Mouse (Mus musculus) hindlimb bud, embryonic 11.5 days (tissue): ENCODE results near the gene Nubp2.

Experiments
- DNase-seq: peaks from one replicate; pipeline ENCODE4 v3.0.0-alpha.2; 2012; ENCODE audit warnings: low read depth, low spot score; ENCODE audit errors: extremely low spot score

Nubp2 gene

DNA sequence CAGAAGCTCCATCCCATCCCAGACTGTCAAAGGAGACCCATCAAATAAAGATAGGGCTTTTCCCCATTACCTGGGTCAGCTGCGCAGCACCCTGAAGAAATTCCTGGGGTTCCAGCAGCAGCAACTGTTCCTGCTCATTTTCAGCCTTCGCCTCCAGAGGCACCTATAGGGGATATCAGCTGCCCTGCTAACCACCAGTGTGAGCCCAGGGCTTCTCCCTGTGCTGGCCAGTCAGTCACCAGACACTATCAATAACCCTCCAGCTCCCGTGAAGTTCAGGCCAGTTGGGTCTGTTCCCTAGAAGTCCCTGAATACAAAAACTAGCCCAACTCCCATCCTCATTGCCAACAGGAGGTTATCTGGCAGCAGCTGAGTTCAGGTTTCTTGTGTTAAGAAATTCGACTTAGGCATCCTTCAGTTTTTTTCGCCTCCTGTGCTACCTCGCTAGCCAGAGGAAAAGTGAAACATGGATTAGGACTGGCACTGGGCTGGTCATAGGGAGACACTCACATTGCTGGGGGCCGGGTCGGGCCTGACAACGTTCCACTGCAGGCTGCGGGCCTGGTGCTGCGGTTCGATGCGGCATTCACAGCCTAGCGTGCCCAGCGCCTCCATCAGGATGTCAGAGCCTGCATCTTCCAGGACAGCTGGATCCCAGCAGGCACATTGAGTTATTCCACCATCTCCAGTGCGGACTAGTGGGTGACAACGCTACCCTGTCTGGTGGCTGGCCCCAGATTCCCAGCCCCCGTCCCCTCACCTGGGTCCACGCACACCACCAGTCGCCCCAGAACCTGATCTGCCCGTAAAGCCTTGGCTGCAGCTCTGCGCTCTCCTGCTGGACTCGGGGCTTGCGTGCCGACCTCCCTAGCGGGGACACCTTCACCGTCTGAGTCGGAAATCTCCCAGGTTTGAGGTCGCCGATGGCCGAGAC lies 8.2 kb upstream of the Nubp2 start:
- DNase-seq: no peak

DNA sequence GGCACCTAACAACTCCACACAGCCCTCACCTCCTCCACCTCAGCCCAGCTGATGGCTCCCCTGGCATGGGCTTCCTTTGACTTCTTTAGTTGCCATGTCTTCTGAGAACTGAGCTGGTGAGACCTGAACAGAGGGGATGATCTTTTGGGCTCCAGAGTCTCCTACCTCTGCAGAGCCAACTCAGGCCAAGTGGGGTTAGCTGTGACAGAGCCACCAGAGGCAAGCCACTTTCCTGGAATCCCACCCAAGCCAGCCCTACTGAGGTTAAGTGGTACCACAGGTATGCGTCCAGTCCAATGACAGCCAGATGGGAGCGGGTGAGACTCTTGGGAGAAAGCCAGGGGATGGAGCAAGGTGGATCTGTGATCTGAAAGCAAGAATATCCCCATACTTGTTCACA lies 7.1 kb upstream of the Nubp2 start:
- DNase-seq: no peak

DNA sequence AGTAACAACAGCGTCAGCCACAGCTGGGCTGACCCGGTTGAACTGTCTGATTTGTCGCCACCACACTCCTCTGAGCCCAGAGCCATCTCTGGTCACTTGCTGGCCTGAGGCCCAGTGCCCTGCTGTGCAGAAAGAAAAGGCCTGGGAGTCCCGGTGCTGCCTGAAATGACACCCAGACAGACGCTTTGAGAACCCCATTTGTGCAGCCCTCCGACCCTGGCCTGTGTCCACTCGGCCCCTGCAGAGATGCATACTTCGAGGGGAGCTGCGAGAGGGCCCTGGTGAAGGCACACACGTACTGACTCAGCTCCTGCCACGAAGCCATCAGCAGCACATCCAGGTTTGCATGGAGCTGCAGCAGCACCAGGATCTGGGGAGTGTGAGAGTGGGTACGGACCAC lies 6.6 kb upstream of the Nubp2 start:
- DNase-seq: no peak

DNA sequence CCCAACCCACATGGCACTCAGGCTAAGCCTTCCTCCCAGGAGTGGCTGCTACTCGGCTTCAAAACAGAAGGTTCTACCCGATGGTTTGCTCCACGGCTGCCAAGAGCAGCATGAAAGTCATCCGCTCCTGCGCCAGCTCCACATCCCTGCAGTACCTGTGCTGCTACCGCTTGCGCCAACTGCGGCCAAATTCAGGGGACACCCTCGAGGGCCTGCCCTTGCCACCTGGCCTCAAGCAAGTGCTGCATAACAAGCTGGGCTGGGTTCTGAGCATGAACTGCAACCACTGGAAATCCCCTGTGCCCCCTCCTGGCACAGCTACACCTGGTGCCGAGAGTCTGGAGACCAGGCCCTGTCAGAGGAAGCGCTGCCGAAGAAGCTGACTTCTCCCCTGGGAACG lies 5.2 kb upstream of the Nubp2 start:
- DNase-seq: no peak

DNA sequence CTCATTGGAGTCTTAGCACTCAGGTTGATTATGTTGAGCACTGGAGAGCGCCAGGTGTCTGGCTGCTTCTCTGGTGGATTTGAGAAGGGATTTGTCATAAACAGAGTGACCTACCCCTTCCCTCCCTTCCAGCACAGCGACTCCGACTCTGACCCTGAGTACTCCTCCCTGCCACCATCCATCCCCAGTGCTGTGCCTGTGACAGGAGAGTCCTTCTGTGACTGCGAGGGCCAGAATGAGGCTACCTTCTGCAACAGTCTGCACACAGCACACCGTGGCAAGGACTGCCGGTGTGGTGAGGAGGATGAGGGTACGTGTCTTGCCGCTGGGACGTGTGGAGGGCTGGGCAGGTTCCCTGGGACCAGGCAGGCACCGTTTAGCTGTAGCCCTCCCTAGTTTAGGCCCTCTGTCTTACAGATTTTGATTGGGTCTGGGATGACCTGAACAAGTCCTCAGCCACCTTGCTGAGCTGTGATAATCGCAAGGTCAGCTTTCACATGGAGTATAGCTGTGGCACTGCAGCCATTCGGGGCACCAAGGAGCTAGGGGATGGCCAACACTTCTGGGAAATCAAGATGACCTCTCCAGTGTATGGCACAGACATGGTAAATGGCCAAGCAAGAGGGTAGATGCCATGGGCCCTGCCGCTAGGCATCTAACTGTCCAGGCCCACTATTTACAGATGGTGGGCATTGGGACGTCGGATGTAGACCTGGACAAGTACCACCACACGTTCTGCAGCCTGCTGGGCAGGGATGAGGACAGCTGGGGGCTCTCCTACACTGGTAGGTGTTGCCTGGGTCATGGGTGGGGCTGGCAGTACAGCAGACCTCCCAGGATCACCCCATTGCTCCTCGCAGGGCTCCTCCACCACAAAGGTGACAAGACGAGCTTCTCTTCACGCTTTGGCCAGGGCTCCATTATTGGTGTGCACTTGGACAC lies 4.3 kb upstream of the Nubp2 start:
- DNase-seq: no peak

DNA sequence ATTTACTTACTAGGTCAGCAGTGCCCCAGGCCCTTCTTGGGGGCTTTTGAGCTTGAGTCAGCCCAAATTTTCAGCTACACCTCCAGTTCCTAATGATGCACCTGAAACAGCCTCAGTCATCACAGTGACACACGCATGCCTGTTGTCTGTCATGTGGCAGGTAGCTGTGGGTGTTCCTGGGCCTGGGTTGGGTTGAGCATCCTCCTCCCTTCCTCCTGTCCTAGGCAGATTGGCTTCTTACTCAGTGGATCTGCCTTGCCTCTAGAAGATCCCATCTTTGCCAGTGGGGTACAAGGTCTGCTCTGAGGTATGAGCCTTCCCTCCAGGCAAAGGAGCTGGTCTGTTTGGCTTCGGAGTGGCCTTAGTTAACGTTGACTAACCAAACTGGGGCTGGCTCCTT lies 2.7 kb upstream of the Nubp2 start:
- no peak for DNase-seq

- DNase-seq: no peak
Measured at GRCm38 (mm10) chr17:24887291-24888080, 1.3 kb upstream of the Nubp2 start.

- no peak for DNase-seq
Measured at GRCm38 (mm10) chr17:24886932-24887271, 753 bp upstream of the Nubp2 start.

DNA sequence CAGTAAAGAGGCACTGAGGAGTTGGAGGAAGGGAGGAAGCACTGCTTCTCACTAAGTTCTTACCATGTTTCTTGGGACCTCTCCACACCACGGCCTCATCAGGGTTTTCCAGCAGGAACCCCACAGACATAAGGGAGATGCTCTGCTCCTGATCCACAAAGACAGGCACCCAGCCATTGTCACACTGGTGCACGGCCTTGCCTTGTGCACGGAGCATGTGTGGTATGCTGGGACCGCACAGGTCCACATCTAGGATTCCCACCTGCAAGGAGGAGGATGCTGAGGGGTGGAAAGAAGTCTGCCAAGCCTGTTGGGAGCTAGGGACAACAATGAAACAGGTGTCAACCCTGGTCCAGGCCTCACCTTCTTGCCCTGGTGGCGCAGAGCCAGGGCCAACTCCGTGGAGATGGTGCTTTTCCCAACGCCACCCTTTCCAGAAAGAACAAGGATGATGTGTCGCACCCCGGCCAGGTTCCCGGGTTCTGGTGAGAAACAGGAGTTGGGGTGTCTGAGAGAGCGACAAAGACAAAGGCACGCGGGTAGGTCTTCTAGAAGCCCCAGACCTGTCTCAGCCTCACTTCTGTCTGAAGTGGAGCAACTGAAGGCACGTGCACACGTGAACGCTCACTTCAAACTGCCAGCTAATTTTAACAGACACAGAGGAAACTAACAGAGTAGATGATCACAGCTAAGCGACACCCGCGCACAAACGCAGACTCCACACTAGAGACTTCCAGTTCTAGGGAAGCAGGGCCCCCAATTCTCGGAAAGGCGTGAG lies 604 bp downstream of the Nubp2 start:
- DNase-seq: no peak

GRCm38 (mm10) chr17:24884391-24884790 lies 1.8 kb downstream of the Nubp2 start:
- no peak for DNase-seq

DNA sequence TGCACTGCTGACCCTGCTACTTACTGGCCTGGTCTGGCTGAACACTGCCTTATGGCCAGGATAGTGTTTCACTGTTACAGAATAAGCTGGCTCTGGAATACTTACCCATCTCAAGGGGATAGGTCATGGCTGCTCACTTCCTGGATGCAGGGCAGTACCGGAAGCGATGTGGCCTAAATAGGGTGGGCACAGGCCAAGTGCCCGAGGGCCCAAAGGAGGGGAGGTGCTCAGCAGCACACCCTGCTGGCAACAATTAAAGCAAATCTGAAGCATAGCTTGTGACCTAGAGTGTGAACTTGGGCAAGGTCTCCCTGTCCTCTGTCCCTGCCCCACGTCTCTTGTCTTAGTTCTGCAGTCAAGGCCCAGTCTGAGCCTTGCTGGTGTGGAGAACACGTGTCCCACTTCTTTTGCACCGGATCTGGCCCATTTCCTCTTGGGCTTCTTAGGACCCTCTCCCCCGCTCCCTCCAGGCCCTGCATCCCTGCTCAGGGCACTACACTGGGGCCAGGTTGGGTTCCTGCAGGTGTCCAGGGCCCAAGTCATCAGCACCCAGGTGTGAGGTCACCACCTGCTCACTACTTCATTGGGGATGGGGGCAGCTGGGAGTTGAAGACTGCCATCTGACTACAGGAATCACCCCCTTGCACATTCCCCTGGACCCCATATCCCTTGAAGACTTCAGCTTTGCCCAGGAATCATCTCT lies 4.3 kb downstream of the Nubp2 start:
- no peak for DNase-seq

GRCm38 (mm10) chr17:24878531-24878930 lies 7.6 kb downstream of the Nubp2 start:
- DNase-seq: no peak

DNA sequence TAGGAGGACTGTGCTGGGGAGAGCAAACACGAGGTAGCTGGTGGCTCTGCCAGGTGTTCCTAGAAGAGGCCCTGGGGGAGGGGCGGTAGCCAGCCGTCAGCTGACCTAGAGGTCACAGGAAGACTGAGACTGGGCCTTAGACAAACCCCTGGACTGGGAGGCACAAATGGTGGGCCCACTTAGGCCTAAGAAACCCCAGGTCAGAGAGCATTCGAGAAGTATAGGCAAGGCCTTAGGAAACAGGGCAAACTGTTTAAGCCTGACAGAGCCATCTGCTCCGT lies 8.1 kb downstream of the Nubp2 start:
- DNase-seq: no peak

- no peak for DNase-seq
Measured at GRCm38 (mm10) chr17:24877336-24878116, 8.6 kb downstream of the Nubp2 start.

- no peak for DNase-seq
Measured at GRCm38 (mm10) chr17:24874989-24875388, 11.2 kb downstream of the Nubp2 start.

DNA sequence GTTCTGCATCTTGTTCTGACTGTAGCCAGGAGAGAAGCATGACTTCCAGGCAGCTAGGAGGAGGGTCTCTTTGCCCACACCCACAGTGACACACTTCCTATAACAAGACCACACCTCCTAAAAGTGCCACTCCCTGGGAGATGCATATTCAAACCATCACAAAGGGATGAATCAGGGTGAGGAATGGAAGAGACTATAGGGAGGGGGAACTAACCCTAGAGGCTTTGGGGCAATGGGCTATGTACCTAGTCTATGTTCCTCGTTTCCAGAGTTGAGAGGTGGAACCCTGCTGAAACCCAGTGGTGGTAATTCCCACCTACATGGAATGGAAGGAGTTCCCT lies 11.8 kb downstream of the Nubp2 start:
- no peak for DNase-seq

DNA sequence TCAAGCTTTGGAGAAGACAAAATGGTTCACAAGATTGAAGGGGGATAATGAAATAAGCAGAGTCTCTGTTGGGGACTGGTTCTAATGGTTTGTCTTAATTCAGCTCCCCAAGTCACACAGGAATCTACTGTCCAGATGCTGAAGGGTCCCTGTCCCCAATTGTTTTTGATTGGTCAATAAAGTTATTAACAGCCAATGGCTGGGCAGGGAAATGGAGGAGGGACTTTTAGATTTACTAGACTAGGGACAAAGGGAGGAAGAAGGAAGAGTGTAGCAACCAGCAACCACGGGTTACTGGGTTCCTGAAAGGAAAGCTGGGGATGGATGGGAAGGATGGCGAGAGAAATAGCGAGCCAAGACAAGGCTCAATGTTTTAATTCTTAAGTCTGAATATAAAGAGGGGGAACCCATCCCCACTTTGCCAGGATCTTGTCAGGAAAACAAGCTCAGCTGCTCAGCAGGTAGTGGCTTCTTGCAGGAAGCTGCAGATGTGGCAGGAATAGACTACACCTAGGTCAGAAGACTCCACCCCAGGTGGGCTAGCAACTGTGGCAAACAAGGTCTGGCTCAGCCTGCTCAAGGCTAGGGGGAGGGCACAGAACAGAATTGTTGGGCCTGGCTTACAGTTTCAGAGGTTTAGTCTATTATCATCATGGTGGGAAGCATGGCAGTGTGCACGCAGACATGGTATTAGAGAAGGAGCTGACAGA lies 12.3 kb downstream of the Nubp2 start:
- DNase-seq: no peak

- DNase-seq: no peak
Measured at GRCm38 (mm10) chr17:24867914-24868313, 18.2 kb downstream of the Nubp2 start.

GRCm38 (mm10) chr17:24865776-24866175 lies 20.4 kb downstream of the Nubp2 start, which contains the start of gene Igfals:
Igfals (plus strand) TSS chr17:24865997.
- DNase-seq: no peak
